In genomic region chr7:139584221-139585175, GRCm38 (mm10) we compare ENCODE assay signal across 9 mouse cellular contexts. TPM values are rescaled to one million over a fixed set of nuclear protein-coding genes. Genes with fewer than 3 reads are reported as not detected.
DNase-seq lines count a peak whose midpoint lies in the region; TF ChIP-seq lines count a peak whose summit lies in the region.
"Had no signal": no experiment of that assay in that cellular context is flagged by ENCODE, and none has a peak within 500 bp of the region (broad histone marks: within the 10 kb centered on the region; RNA-seq: fewer than 3 reads in every experiment).

No protein-coding gene starts in this region.

- H3K27ac ChIP-seq in gastrocnemius, adult 2 months: no peak overlapping the region
- H3K27ac ChIP-seq in layer of hippocampus, adult 2 months: no peak overlapping the region

- no peak for TF ChIP-seq CTCF in gastrocnemius, adult 2 months (IDR thresholded peaks at IDR 0.05)
- TF ChIP-seq CTCF in layer of hippocampus, adult 2 months (conservative IDR thresholded peaks at IDR 0.05): no peak

- intact Hi-C loops in gastrocnemius, adult 2 months (cut with DNase I): loop anchor here (2.0 to 10.0 kb wide), 2 partner anchors 100 to 280 kb away; no protein-coding TSS in a partner anchor
- intact Hi-C loops in heart, postnatal 10 days (cut with DNase I): loop anchor here (5.0 kb wide), 1 partner anchor 282 kb away; no protein-coding TSS in a partner anchor

- H3K27me3 ChIP-seq in megakaryocyte, embryonic 14.5 days (replicated peaks): peaks cover 96% of the 10 kb centered on the region

- peaks cover 3% of the 10 kb centered on the region for H3K9me3 ChIP-seq in megakaryocyte, embryonic 14.5 days

- H3K36me3 ChIP-seq in megakaryocyte, embryonic 14.5 days (replicated peaks; ENCODE audit: low read length): peaks cover 15% of the 10 kb centered on the region
- H3K36me3 ChIP-seq: G1E had no signal

- H3K4me3 ChIP-seq in gastrocnemius, adult 2 months: peak overlapping the region; percentile 57
- peak overlapping the region; percentile 88 for H3K4me3 ChIP-seq in megakaryocyte, embryonic 14.5 days (replicated peaks)
- no peak overlapping the region for H3K4me3 ChIP-seq in layer of hippocampus, adult 2 months

- peaks cover 66% of the 10 kb centered on the region for H3K4me1 ChIP-seq in megakaryocyte, embryonic 14.5 days

- peak; percentile 28 for DNase-seq in gastrocnemius, adult 2 months
- no peak for DNase-seq in gastrocnemius, postnatal 10 days
- peak; percentile 51 for DNase-seq in ZHBTc4 (ENCODE audit: low read depth, low spot score)
- DNase-seq in heart, postnatal 10 days: peak; percentile 38 to 45
- DNase-seq in urinary bladder, postnatal 4 days (ENCODE audit: low spot score in 2 of 2): no peak
- no peak for DNase-seq in layer of hippocampus, adult 2 months (ENCODE audit: low spot score in 2 of 2)
- DNase-seq in spleen, adult 18-20 months: no peak

RNA-seq across cellular contexts. Expression of gene Nkx6-2, which starts 1.9 kb away (rescaled TPM):
- not detected for total RNA-seq in gastrocnemius, adult 2 months (2021)
- not detected for total RNA-seq in gastrocnemius, postnatal 10 days (2021)
- total RNA-seq in heart, postnatal 10 days (2021): under 1 TPM in 1 of 2 experiments, not detected in 1; 0.26 TPM
- not detected in 2 replicates for polyA plus RNA-seq in megakaryocyte, embryonic 14.5 days (2012; ENCODE audit: insufficient read depth, low replicate concordance)
- total RNA-seq in layer of hippocampus, adult 2 months (2021): 1 to 10 TPM; 8.0 to 8.2 TPM
- total RNA-seq: G1E had no signal
- polyA plus RNA-seq: G1E had no signal

Comparison
In these comparisons a context has a peak if more than half of its experiments do, and no peak if none do; other contexts are left out.
1. DNase-seq: peak in gastrocnemius, adult 2 months (single experiment), ZHBTc4 (single experiment) and heart, postnatal 10 days (2 of 2); none in gastrocnemius, postnatal 10 days (single experiment), urinary bladder, postnatal 4 days (0 of 2), layer of hippocampus, adult 2 months (0 of 2) and spleen, adult 18-20 months (0 of 2).
2. RNA of gene Nkx6-2, which starts 1.9 kb away (total RNA-seq): 8.0 to 8.2 TPM in layer of hippocampus, adult 2 months; 0.26 TPM in heart, postnatal 10 days, not detected in gastrocnemius, adult 2 months and not detected in gastrocnemius, postnatal 10 days; every median in the first group is over 4 times any median in the second.